Mouse (Mus musculus) liver, embryonic 12.5 days (tissue): ENCODE results near the gene Akap12. TPM values are rescaled to one million over a fixed set of nuclear protein-coding genes. Genes with fewer than 3 reads are reported as not detected.

ENCODE experiments used
- ATAC-seq: fragments of 200-750 bp; cut with Nextera tagmentation; 2 replicates; pipeline ENCODE4 v1.8.0; 2017; ENCODE audit warnings: moderate number of reproducible peaks, mild to moderate bottlenecking, moderate library complexity
- H3K27ac ChIP-seq: fragments of 300-500 bp; sonication (generic); 2 replicates; pipeline ENCODE4 v1.5.1; 2016; ENCODE audit warnings: mild to moderate bottlenecking
- H3K27me3 ChIP-seq: fragments of 300-500 bp; sonication (generic); replicated peaks from 2 replicates; pipeline ENCODE4 v1.6.1; 2016; ENCODE audit warnings: mild to moderate bottlenecking, moderate library complexity
- H3K36me3 ChIP-seq: fragments of 300-500 bp; sonication (generic); 2 replicates; pipeline ENCODE4 v1.6.1; 2016; ENCODE audit warnings: mild to moderate bottlenecking, moderate library complexity
- H3K4me1 ChIP-seq: fragments of 300-500 bp; sonication (generic); 2 replicates; pipeline ENCODE4 v1.6.1; 2016
- H3K4me2 ChIP-seq: fragments of 300-500 bp; sonication (generic); 2 replicates; pipeline ENCODE4 v1.6.1; 2016; ENCODE audit warnings: mild to moderate bottlenecking, moderate library complexity
- H3K4me3 ChIP-seq: fragments of 300-500 bp; sonication (generic); 2 replicates; pipeline ENCODE4 v1.5.1; 2016; ENCODE audit warnings: mild to moderate bottlenecking, moderate library complexity
- H3K9ac ChIP-seq: fragments of 300-500 bp; sonication (generic); 2 replicates; pipeline ENCODE4 v1.6.1; 2016; ENCODE audit warnings: mild to moderate bottlenecking, moderate library complexity
- H3K9me3 ChIP-seq: fragments of 300-500 bp; sonication (generic); replicated peaks from 2 replicates; pipeline ENCODE4 v1.6.1; 2016; ENCODE audit warnings: mild to moderate bottlenecking, moderate library complexity
- WGBS: fragments of 180-500 bp; shearing (Covaris S2); methylation state at CpG from one replicate; pipeline ENCODE4 v1.1.7; 2016; ENCODE audit not compliant: insufficient replicate concordance; 5-methylcytosine and 5-hydroxymethylcytosine counted together
- polyA plus RNA-seq: library from polyadenylated mRNA; unstranded; fragments of >200 nt; fragmentation: Nextera tagmentation; extraction: Ambion mirVana; gene quantifications from 2 replicates; pipeline ENCODE4 v1.2.1, GENCODE M21; 2016

Gene Akap12
- polyA plus RNA-seq, 1 experiment from 2014 or later = 7.1 TPM

DNA sequence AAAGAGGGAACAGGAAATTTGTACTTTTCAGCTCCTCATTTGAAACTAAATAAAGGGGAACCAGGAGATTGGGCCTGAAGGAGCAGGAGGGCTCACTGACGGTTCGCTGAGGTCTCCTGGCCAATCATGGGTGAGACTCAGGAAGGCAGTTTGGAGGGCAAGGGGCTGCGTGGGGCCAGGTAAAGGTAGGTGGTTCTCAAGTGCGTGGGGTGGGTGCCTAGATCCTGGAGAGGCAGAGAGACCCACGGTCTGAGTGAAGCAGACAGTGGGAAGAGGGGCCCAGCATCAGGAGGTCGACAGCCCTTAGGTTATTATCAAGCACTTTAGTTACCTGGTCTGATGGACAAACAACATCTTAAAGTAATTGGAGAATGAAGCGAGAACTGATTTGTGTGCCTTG is 108.1 kb downstream of the Akap12 start:
- H3K36me3 ChIP-seq = peaks cover 37% of the 10 kb centered on the region
- WGBS = 71% methylated on average over 7 of the region's 7 CpGs
- H3K4me2 ChIP-seq = no peak overlapping the region
- no peak for ATAC-seq
- H3K9ac ChIP-seq = no peak overlapping the region
- no peaks in the 10 kb centered on the region for H3K4me1 ChIP-seq
- no peaks in the 10 kb centered on the region for H3K9me3 ChIP-seq
- H3K27ac ChIP-seq = no peak overlapping the region
- H3K27me3 ChIP-seq = no peaks in the 10 kb centered on the region
- no peak overlapping the region for H3K4me3 ChIP-seq

DNA sequence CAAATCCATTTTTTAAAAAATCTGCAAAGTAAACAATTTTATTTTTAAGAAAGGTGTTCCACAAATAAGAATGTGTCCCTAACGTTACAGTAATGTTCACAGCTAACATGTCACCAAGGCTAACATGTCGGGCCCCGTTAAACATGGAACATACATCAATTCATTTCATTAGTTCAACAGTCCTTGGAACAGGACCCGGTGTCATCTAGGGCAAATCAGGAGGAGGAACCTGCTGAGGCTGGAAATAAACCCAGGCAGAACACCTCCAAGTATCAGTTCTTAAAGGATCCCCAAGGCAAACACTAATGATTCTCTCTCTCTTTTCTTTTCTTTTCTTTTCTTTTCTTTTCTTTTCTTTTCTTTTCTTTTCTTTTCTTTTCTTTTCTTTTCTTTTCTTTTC is 108.6 kb downstream of the Akap12 start:
- no peak for ATAC-seq
- Histone ChIP-seq H3K9ac (no peak overlapping the region), H3K4me3 (no peak overlapping the region), H3K9me3 (no peaks in the 10 kb centered on the region), H3K27ac (no peak overlapping the region), H3K4me2 (no peak overlapping the region), H3K4me1 (no peaks in the 10 kb centered on the region), H3K36me3 (peaks cover 33% of the 10 kb centered on the region), H3K27me3 (no peaks in the 10 kb centered on the region)
- 79% methylated on average over 4 of the region's 4 CpGs for WGBS

- 64% methylated on average over 7 of the region's 7 CpGs for WGBS
- no peak overlapping the region for H3K27ac ChIP-seq
- peaks cover 27% of the 10 kb centered on the region for H3K36me3 ChIP-seq
- H3K27me3 ChIP-seq = no peaks in the 10 kb centered on the region
- no peaks in the 10 kb centered on the region for H3K4me1 ChIP-seq
- H3K4me2 ChIP-seq = no peak overlapping the region
- H3K9me3 ChIP-seq = no peaks in the 10 kb centered on the region
- H3K9ac ChIP-seq = no peak overlapping the region
- no peak overlapping the region for H3K4me3 ChIP-seq
- no peak for ATAC-seq
Measured at GRCm38 (mm10) chr10:4375267-4375666, 109.1 kb downstream of the Akap12 start.

DNA sequence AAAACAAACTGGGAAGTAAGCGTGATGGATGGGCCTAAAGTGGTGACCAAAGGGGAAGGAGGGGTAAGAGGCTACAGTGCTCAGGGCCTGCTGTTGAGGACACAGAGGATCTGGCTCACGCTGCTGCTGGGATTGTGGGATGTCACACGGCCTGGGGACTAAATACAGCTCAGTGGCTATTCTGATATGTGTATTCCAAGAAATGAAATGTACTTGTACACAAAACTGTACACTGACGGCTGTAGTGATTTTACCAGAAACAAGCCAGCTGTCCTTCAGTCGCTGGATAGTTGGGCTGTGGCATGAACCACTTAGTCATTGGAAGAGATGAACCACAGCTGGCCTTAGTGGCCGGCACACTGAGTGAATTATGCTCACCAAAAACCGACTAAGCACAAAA is 110.3 kb downstream of the Akap12 start:
- H3K9ac ChIP-seq = no peak overlapping the region
- no peaks in the 10 kb centered on the region for H3K27me3 ChIP-seq
- H3K9me3 ChIP-seq = no peaks in the 10 kb centered on the region
- no peak for ATAC-seq
- no peaks in the 10 kb centered on the region for H3K4me1 ChIP-seq
- H3K4me2 ChIP-seq = no peak overlapping the region
- no peak overlapping the region for H3K4me3 ChIP-seq
- 65% methylated on average over 7 of the region's 7 CpGs for WGBS
- H3K27ac ChIP-seq = no peak overlapping the region
- peaks cover 17% of the 10 kb centered on the region for H3K36me3 ChIP-seq

- H3K36me3 ChIP-seq = peaks cover 14% of the 10 kb centered on the region
- no peaks in the 10 kb centered on the region for H3K27me3 ChIP-seq
- no peak overlapping the region for H3K4me3 ChIP-seq
- whole genome bisulfite sequencing = 77% methylated on average over 7 of the region's 7 CpGs
- H3K4me1 ChIP-seq = no peaks in the 10 kb centered on the region
- ATAC-seq = no peak
- no peak overlapping the region for H3K4me2 ChIP-seq
- no peak overlapping the region for H3K27ac ChIP-seq
- H3K9ac ChIP-seq = no peak overlapping the region
- no peaks in the 10 kb centered on the region for H3K9me3 ChIP-seq
Measured at GRCm38 (mm10) chr10:4376931-4377330, 110.8 kb downstream of the Akap12 start.

- WGBS = 78% methylated on average over 5 of the region's 5 CpGs
- Histone ChIP-seq H3K4me1 (peaks cover 30% of the 10 kb centered on the region), H3K4me3 (no peak overlapping the region), H3K36me3 (no peaks in the 10 kb centered on the region), H3K27ac (no peak overlapping the region), H3K4me2 (no peak overlapping the region), H3K27me3 (no peaks in the 10 kb centered on the region), H3K9ac (no peak overlapping the region), H3K9me3 (no peaks in the 10 kb centered on the region)
- ATAC-seq = no peak
Measured at GRCm38 (mm10) chr10:4380748-4381147, 114.6 kb downstream of the Akap12 start.

DNA sequence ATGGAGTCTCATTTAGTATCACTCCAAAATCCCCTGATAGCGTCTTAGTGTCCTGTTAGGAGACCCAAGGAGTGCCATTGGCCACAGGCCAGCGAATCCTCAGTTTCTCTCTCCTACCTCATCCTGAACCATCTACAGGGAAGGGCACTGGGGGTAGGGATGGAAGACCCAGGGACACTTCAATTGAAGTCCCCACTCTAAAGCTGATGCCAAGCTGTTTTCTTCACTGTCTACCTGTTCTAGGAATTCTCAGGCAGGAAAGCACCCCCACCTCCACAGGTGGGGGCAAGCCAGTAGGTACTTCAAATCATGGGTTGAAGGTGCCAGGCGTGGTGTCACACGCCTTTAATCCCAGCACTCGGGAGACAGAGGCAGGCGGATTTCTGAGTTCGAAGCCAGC is 118.1 kb downstream of the Akap12 start:
- no peaks in the 10 kb centered on the region for H3K9me3 ChIP-seq
- H3K4me3 ChIP-seq = no peak overlapping the region
- H3K27me3 ChIP-seq = no peaks in the 10 kb centered on the region
- no peak overlapping the region for H3K4me2 ChIP-seq
- H3K9ac ChIP-seq = no peak overlapping the region
- no peak overlapping the region for H3K27ac ChIP-seq
- peaks cover 48% of the 10 kb centered on the region for H3K4me1 ChIP-seq
- 79% methylated on average over 7 of the region's 7 CpGs for WGBS
- H3K36me3 ChIP-seq = no peaks in the 10 kb centered on the region
- ATAC-seq = no peak

GRCm38 (mm10) chr10:4386609-4387591 is 120.7 kb downstream of the Akap12 start:
- Histone ChIP-seq H3K9ac (peak overlapping the region; percentile 99), H3K36me3 (0 out of 2 replicates have a peak, but pooled peaks cover 3% of the 10 kb centered on the region), H3K27ac (peak overlapping the region; percentile 98), H3K4me2 (peak overlapping the region; percentile 94), H3K4me3 (peak overlapping the region; percentile 99), H3K27me3 (no peaks in the 10 kb centered on the region), H3K4me1 (peaks cover 75% of the 10 kb centered on the region), H3K9me3 (no peaks in the 10 kb centered on the region)
- peak; percentile 92 for ATAC-seq
- WGBS = 1% methylated on average over 47 of the region's 133 CpGs

DNA sequence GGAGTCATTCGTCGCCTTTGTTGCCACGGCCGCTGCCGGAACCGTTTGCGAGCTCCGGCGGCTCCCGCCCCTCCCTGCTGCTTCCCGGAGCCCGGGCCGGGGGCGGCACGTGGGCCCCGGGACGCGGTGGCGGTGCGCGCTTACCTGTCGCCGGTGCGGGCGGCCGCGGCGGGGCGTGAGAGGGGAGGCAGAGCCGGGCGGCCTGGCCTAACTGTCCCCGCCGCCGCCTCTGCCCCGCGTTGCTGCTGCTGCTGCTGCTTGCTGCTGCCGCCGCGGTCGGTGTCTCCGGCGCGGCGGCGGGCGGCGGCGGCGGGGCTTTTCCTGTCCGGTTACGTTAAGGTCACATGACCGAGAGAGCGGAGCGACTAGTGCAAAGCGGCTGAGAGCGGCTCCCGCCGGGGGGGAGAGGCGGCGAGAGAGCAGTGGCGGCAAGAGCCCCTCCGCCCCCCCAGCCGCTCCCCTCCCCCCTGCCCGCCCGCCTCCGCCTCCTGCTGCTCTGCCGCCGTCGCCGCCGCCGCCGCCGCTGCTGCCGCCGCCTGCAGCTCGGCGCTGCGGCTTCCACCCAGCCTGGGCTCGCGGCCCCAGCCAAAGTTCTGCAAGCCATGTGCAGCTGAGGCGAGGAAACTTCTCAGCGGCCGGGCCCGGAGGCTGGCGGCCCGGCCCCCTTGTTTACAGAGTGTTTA is 121.7 kb downstream of the Akap12 start, which contains the start of gene Zbtb2:
Gene Zbtb2, minus strand, starts transcription at position 408 of the 683 bp plus-strand sequence.
- H3K9ac ChIP-seq = peak within 1 kb of the TSS; percentile 99
- H3K27me3 ChIP-seq = no peaks in the 10 kb centered on the region
- H3K9me3 ChIP-seq = no peaks in the 10 kb centered on the region
- WGBS = 0% methylated on average over 65 of the region's 87 CpGs
- H3K36me3 ChIP-seq = peaks cover 10% of the 10 kb centered on the region
- peak; percentile 0; the same call in 1 of the 2 replicates for ATAC-seq
- peak within 1 kb of the TSS; percentile 99 for H3K4me3 ChIP-seq
- peak within 1 kb of the TSS; percentile 98 for H3K27ac ChIP-seq
- peaks cover 77% of the 10 kb centered on the region for H3K4me1 ChIP-seq
- peak within 1 kb of the TSS; percentile 94 for H3K4me2 ChIP-seq

DNA sequence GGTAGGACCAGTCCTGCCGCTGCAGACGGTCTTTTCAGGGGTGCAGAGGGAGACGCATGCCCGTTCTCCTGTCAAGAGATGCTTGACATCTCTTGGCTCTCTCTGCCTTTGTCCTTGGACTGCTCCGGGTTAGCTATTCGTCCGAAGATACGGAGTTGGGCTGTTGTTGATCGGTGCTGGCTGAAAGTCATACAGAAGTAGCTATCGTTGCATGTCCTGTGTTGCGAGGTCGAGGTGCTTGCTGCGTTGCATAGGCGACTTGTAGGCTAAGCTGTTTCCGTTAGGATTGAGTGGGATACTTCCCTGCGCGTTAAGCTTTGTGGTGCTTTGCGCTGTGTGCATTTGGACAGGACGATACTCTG is 122.2 kb downstream of the Akap12 start:
- H3K9ac ChIP-seq = peak overlapping the region; percentile 99
- peaks cover 13% of the 10 kb centered on the region for H3K36me3 ChIP-seq
- H3K27me3 ChIP-seq = no peaks in the 10 kb centered on the region
- H3K9me3 ChIP-seq = no peaks in the 10 kb centered on the region
- ATAC-seq = no peak
- peak overlapping the region; percentile 99 for H3K4me3 ChIP-seq
- WGBS = 1% methylated on average over 19 of the region's 19 CpGs
- H3K4me2 ChIP-seq = peak overlapping the region; percentile 94
- peaks cover 75% of the 10 kb centered on the region for H3K4me1 ChIP-seq
- H3K27ac ChIP-seq = peak overlapping the region; percentile 98

- H3K27ac ChIP-seq = no peak overlapping the region
- 16% methylated on average over 10 of the region's 10 CpGs for WGBS
Measured at GRCm38 (mm10) chr10:4389036-4389435, 122.9 kb downstream of the Akap12 start.

More at GRCm38 (mm10) chr10:4389036-4389435, 122.9 kb downstream of the Akap12 start:
- ATAC-seq = no peak
- H3K36me3 ChIP-seq = peaks cover 16% of the 10 kb centered on the region
- no peaks in the 10 kb centered on the region for H3K27me3 ChIP-seq
- H3K9me3 ChIP-seq = no peaks in the 10 kb centered on the region
- H3K9ac ChIP-seq = peak overlapping the region; percentile 99
- peaks cover 71% of the 10 kb centered on the region for H3K4me1 ChIP-seq
- H3K4me3 ChIP-seq = peak overlapping the region; percentile 99
- peak overlapping the region; percentile 94 for H3K4me2 ChIP-seq
